Mouse (Mus musculus): ENCODE measurements around the gene Mb. TPM values are rescaled to one million over a fixed set of nuclear protein-coding genes. Genes with fewer than 3 reads are reported as not detected.

Gene Mb
- polyA plus RNA-seq, 1 experiment from 2014 or later = 2.5 TPM

- WGBS = 41% methylated on average over 3 of the region's 3 CpGs
- Histone ChIP-seq H3K4me3 (replicated peaks; ENCODE audit: low read length) (no peak overlapping the region), H3K9me3 (replicated peaks; ENCODE audit: control insufficient read depth, low read length) (no peaks in the 10 kb centered on the region), H3K4me2 (ENCODE audit: low read depth, low read length) (no peak overlapping the region), H3K27me3 (ENCODE audit: control insufficient read depth, insufficient read depth, low read length) (no peaks in the 10 kb centered on the region), H3K4me1 (ENCODE audit: control insufficient read depth, insufficient read depth, low read length) (peaks cover 3% of the 10 kb centered on the region), H3K27ac (ENCODE audit: low read length) (peak overlapping the region; percentile 61; the same call in 1 of the 2 replicates), H3K9ac (ENCODE audit: low read length) (no peak overlapping the region), H3K36me3 (ENCODE audit: control insufficient read depth, insufficient read depth, low read length) (peaks cover 3% of the 10 kb centered on the region; the same call in 1 of the 2 replicates)
- no peak for ATAC-seq (ENCODE audit: insufficient read depth, low FRiP score)
Observed at GRCm38 (mm10) chr15:77056791-77057051, 6.3 kb upstream of the Mb start.

GRCm38 (mm10) chr15:77056001-77056790, 5.7 kb upstream of the Mb start:
- peaks cover 3% of the 10 kb centered on the region for H3K4me1 ChIP-seq (ENCODE audit: control insufficient read depth, insufficient read depth, low read length)
- H3K9ac ChIP-seq (ENCODE audit: low read length) = 0 out of 2 replicates have a peak overlapping the region, but pooled peaks have one; percentile 14
- H3K36me3 ChIP-seq (ENCODE audit: control insufficient read depth, insufficient read depth, low read length) = peaks cover 3% of the 10 kb centered on the region; the same call in 1 of the 2 replicates
- H3K4me2 ChIP-seq (ENCODE audit: low read depth, low read length) = 0 out of 2 replicates have a peak overlapping the region, but pooled peaks have one; percentile 14
- ATAC-seq (ENCODE audit: insufficient read depth, low FRiP score) = peak; percentile 74; the same call in 1 of the 2 replicates
- 21% methylated on average over 6 of the region's 6 CpGs for WGBS
- no peaks in the 10 kb centered on the region for H3K27me3 ChIP-seq (ENCODE audit: control insufficient read depth, insufficient read depth, low read length)
- no peaks in the 10 kb centered on the region for H3K9me3 ChIP-seq (replicated peaks; ENCODE audit: control insufficient read depth, low read length)
- peak overlapping the region; percentile 63; the same call in 1 of the 2 replicates for H3K27ac ChIP-seq (ENCODE audit: low read length)
- H3K4me3 ChIP-seq (replicated peaks; ENCODE audit: low read length) = no peak overlapping the region

GRCm38 (mm10) chr15:77054611-77055175, 4.2 kb upstream of the Mb start:
- Histone ChIP-seq H3K9ac (ENCODE audit: low read length) (no peak overlapping the region), H3K4me1 (ENCODE audit: control insufficient read depth, insufficient read depth, low read length) (peaks cover 3% of the 10 kb centered on the region), H3K36me3 (ENCODE audit: control insufficient read depth, insufficient read depth, low read length) (peaks cover 3% of the 10 kb centered on the region; the same call in 1 of the 2 replicates), H3K27ac (ENCODE audit: low read length) (peak overlapping the region; percentile 17; the same call in 1 of the 2 replicates), H3K9me3 (replicated peaks; ENCODE audit: control insufficient read depth, low read length) (no peaks in the 10 kb centered on the region), H3K4me3 (replicated peaks; ENCODE audit: low read length) (no peak overlapping the region), H3K27me3 (ENCODE audit: control insufficient read depth, insufficient read depth, low read length) (no peaks in the 10 kb centered on the region), H3K4me2 (ENCODE audit: low read depth, low read length) (no peak overlapping the region)
- no peak for ATAC-seq (ENCODE audit: insufficient read depth, low FRiP score)
- 67% methylated on average over 5 of the region's 5 CpGs for WGBS

GRCm38 (mm10) chr15:77053021-77053420, 2.6 kb upstream of the Mb start:
- H3K4me2 ChIP-seq (ENCODE audit: low read depth, low read length) = no peak overlapping the region
- no peaks in the 10 kb centered on the region for H3K36me3 ChIP-seq (ENCODE audit: control insufficient read depth, insufficient read depth, low read length)
- H3K4me1 ChIP-seq (ENCODE audit: control insufficient read depth, insufficient read depth, low read length) = peaks cover 3% of the 10 kb centered on the region
- H3K27ac ChIP-seq (ENCODE audit: low read length) = no peak overlapping the region
- 80% methylated on average over 1 of the region's 1 CpGs for WGBS
- H3K9ac ChIP-seq (ENCODE audit: low read length) = no peak overlapping the region
- no peaks in the 10 kb centered on the region for H3K27me3 ChIP-seq (ENCODE audit: control insufficient read depth, insufficient read depth, low read length)
- H3K4me3 ChIP-seq (replicated peaks; ENCODE audit: low read length) = no peak overlapping the region
- no peaks in the 10 kb centered on the region for H3K9me3 ChIP-seq (replicated peaks; ENCODE audit: control insufficient read depth, low read length)
- no peak for ATAC-seq (ENCODE audit: insufficient read depth, low FRiP score)

GRCm38 (mm10) chr15:77052176-77052575, 1.7 kb upstream of the Mb start:
- Histone ChIP-seq H3K36me3 (ENCODE audit: control insufficient read depth, insufficient read depth, low read length) (no peaks in the 10 kb centered on the region), H3K4me2 (ENCODE audit: low read depth, low read length) (no peak overlapping the region), H3K4me3 (replicated peaks; ENCODE audit: low read length) (no peak overlapping the region), H3K9ac (ENCODE audit: low read length) (no peak overlapping the region), H3K4me1 (ENCODE audit: control insufficient read depth, insufficient read depth, low read length) (peaks cover 3% of the 10 kb centered on the region), H3K9me3 (replicated peaks; ENCODE audit: control insufficient read depth, low read length) (no peaks in the 10 kb centered on the region), H3K27me3 (ENCODE audit: control insufficient read depth, insufficient read depth, low read length) (no peaks in the 10 kb centered on the region), H3K27ac (ENCODE audit: low read length) (no peak overlapping the region)
- 57% methylated on average over 1 of the region's 1 CpGs for WGBS
- no peak for ATAC-seq (ENCODE audit: insufficient read depth, low FRiP score)

- no peak for ATAC-seq (ENCODE audit: insufficient read depth, low FRiP score)
- WGBS = 44% methylated on average over 10 of the region's 10 CpGs
- H3K4me1 ChIP-seq (ENCODE audit: control insufficient read depth, insufficient read depth, low read length) = peaks cover 5% of the 10 kb centered on the region; the same call in 1 of the 2 replicates
Observed at GRCm38 (mm10) chr15:77045609-77046008, 4.9 kb downstream of the Mb start.

GRCm38 (mm10) chr15:77044597-77045320, 5.7 kb downstream of the Mb start, which contains the start of gene Apol6:
TSS of gene Apol6 (plus strand) at chr15:77044729.
- Histone ChIP-seq H3K4me2 (ENCODE audit: low read depth, low read length) (no peak within 1 kb of the TSS), H3K36me3 (ENCODE audit: control insufficient read depth, insufficient read depth, low read length) (no peaks in the 10 kb centered on the region), H3K9ac (ENCODE audit: low read length) (0 out of 2 replicates have a peak within 1 kb of the TSS, but pooled peaks have one; percentile 14), H3K4me1 (ENCODE audit: control insufficient read depth, insufficient read depth, low read length) (peaks cover 5% of the 10 kb centered on the region; the same call in 1 of the 2 replicates), H3K27me3 (ENCODE audit: control insufficient read depth, insufficient read depth, low read length) (no peaks in the 10 kb centered on the region), H3K27ac (ENCODE audit: low read length) (no peak within 1 kb of the TSS), H3K4me3 (replicated peaks; ENCODE audit: low read length) (no peak within 1 kb of the TSS), H3K9me3 (replicated peaks; ENCODE audit: control insufficient read depth, low read length) (no peaks in the 10 kb centered on the region)
- no peak for ATAC-seq (ENCODE audit: insufficient read depth, low FRiP score)
- WGBS = 79% methylated on average over 12 of the region's 12 CpGs

More at GRCm38 (mm10) chr15:77045609-77046008, 4.9 kb downstream of the Mb start:
- H3K36me3 ChIP-seq (ENCODE audit: control insufficient read depth, insufficient read depth, low read length) = no peaks in the 10 kb centered on the region
- H3K27ac ChIP-seq (ENCODE audit: low read length) = no peak overlapping the region
- H3K4me3 ChIP-seq (replicated peaks; ENCODE audit: low read length) = no peak overlapping the region
- no peaks in the 10 kb centered on the region for H3K27me3 ChIP-seq (ENCODE audit: control insufficient read depth, insufficient read depth, low read length)
- no peaks in the 10 kb centered on the region for H3K9me3 ChIP-seq (replicated peaks; ENCODE audit: control insufficient read depth, low read length)
- no peak overlapping the region for H3K9ac ChIP-seq (ENCODE audit: low read length)
- no peak overlapping the region for H3K4me2 ChIP-seq (ENCODE audit: low read depth, low read length)

GRCm38 (mm10) chr15:77040784-77041183, 9.7 kb downstream of the Mb start:
- peaks cover 26% of the 10 kb centered on the region for H3K4me1 ChIP-seq (ENCODE audit: control insufficient read depth, insufficient read depth, low read length)
- H3K27me3 ChIP-seq (ENCODE audit: control insufficient read depth, insufficient read depth, low read length) = no peaks in the 10 kb centered on the region
- H3K4me3 ChIP-seq (replicated peaks; ENCODE audit: low read length) = no peak overlapping the region
- no peak overlapping the region for H3K9ac ChIP-seq (ENCODE audit: low read length)
- 74% methylated on average over 3 of the region's 3 CpGs for WGBS
- no peak overlapping the region for H3K27ac ChIP-seq (ENCODE audit: low read length)
- H3K4me2 ChIP-seq (ENCODE audit: low read depth, low read length) = no peak overlapping the region
- ATAC-seq (ENCODE audit: insufficient read depth, low FRiP score) = no peak
- no peaks in the 10 kb centered on the region for H3K36me3 ChIP-seq (ENCODE audit: control insufficient read depth, insufficient read depth, low read length)
- H3K9me3 ChIP-seq (replicated peaks; ENCODE audit: control insufficient read depth, low read length) = no peaks in the 10 kb centered on the region

Data from stomach, embryonic 16.5 days (tissue).